Mouse (Mus musculus): ENCODE results near the gene Dhrs4.

- no peak for TF ChIP-seq POLR2A (IDR thresholded peaks at IDR 0.05; ENCODE audit: low read depth, low read length)
- TF ChIP-seq CTCF (IDR thresholded peaks at IDR 0.05; ENCODE audit: extremely low read depth, insufficient read length, insufficient replicate concordance, low read depth, low read length) = no peak
Measured at GRCm38 (mm10) chr14:55513927-55514326, 35.4 kb downstream of the Dhrs4 start.
